ENCODE assay signal across 9 mouse cellular contexts in genomic region chr2:135329782-135330545, GRCm38 (mm10).
DNase-seq lines count a peak whose midpoint lies in the region; ATAC-seq and TF ChIP-seq lines count a peak whose summit lies in the region.
"Had no signal": no experiment of that assay in that cellular context is flagged by ENCODE, and none has a peak within 500 bp of the region (broad histone marks: within the 10 kb centered on the region; RNA-seq: fewer than 3 reads in every experiment).

No protein-coding gene starts in this region.

- H3K36me3 ChIP-seq in forebrain, embryonic 16.5 days (ENCODE audit: control insufficient read depth, insufficient read depth) = no peaks in the 10 kb centered on the region
- no peaks in the 10 kb centered on the region for H3K36me3 ChIP-seq in stomach, embryonic 14.5 days (ENCODE audit: control insufficient read depth, insufficient read depth, low read length)

- peak; percentile 26 for DNase-seq in urinary bladder, postnatal 14 days (ENCODE audit: low spot score)
- no peak for DNase-seq in urinary bladder, adult 2 months (ENCODE audit: low spot score)
- DNase-seq in cerebellum, adult 2 months = peak; percentile 40 to 59
- peak; percentile 69 for DNase-seq in hindlimb bud, embryonic 11.5 days (ENCODE audit: extremely low spot score, low read depth, low spot score)
- peak; percentile 53 for DNase-seq in left cerebral cortex, adult 11 months (ENCODE audit: low spot score)

- H3K27ac ChIP-seq in cerebellum, adult 2 months (ENCODE audit: insufficient read depth, low read length) = no peak overlapping the region
- no peak overlapping the region for H3K27ac ChIP-seq in forebrain, embryonic 16.5 days (ENCODE audit: low read length)
- no peak overlapping the region for H3K27ac ChIP-seq in stomach, embryonic 14.5 days (ENCODE audit: low read length)

- H3K4me1 ChIP-seq in cerebellum, adult 2 months (ENCODE audit: control insufficient read depth, insufficient read depth, low read length) = no peaks in the 10 kb centered on the region
- no peaks in the 10 kb centered on the region for H3K4me1 ChIP-seq in forebrain, embryonic 16.5 days (replicated peaks; ENCODE audit: control insufficient read depth, insufficient read depth, low read length)
- no peaks in the 10 kb centered on the region for H3K4me1 ChIP-seq in stomach, embryonic 14.5 days (ENCODE audit: control insufficient read depth, insufficient read depth, low read length)

- TF ChIP-seq POLR2A in cerebellum, adult 2 months (IDR thresholded peaks at IDR 0.05; ENCODE audit: borderline replicate concordance, insufficient read depth, low read length) = no peak

- peak; percentile 82 for ATAC-seq in forebrain, embryonic 16.5 days
- ATAC-seq in megakaryocyte-erythroid progenitor cell, adult 5-6 weeks (replicated peaks; ENCODE audit: low FRiP score, low TSS enrichment, poor library complexity, severe bottlenecking) = peak; percentile 89
- peak; percentile 81; the same call in 1 of the 2 replicates for ATAC-seq in stomach, embryonic 14.5 days (ENCODE audit: insufficient number of reproducible peaks, insufficient read depth, low FRiP score, low read depth)

- peak overlapping the region; percentile 49 for H3K4me2 ChIP-seq in forebrain, embryonic 16.5 days (ENCODE audit: low read length)
- H3K4me2 ChIP-seq in stomach, embryonic 14.5 days (replicated peaks; ENCODE audit: low read depth, low read length) = peak overlapping the region; percentile 32; the same call in 1 of the 2 replicates

- no peak overlapping the region for H3K9ac ChIP-seq in forebrain, embryonic 16.5 days (replicated peaks; ENCODE audit: low read depth, low read length)
- no peak overlapping the region for H3K9ac ChIP-seq in stomach, embryonic 14.5 days (replicated peaks; ENCODE audit: low read depth, low read length)

- no peak overlapping the region for H3K4me3 ChIP-seq in cerebellum, adult 2 months (replicated peaks; ENCODE audit: insufficient read depth, low read depth, low read length)
- peak overlapping the region; percentile 27 for H3K4me3 ChIP-seq in forebrain, embryonic 16.5 days (replicated peaks; ENCODE audit: low read length)
- no peak overlapping the region for H3K4me3 ChIP-seq in stomach, embryonic 14.5 days (ENCODE audit: low read depth, low read length)
- H3K4me3 ChIP-seq: erythroblast, embryonic 14.5 days had no signal

- no peaks in the 10 kb centered on the region for H3K27me3 ChIP-seq in cerebellum, adult 2 months (ENCODE audit: control insufficient read depth, insufficient read depth, low read length)
- no peaks in the 10 kb centered on the region for H3K27me3 ChIP-seq in forebrain, embryonic 16.5 days (replicated peaks; ENCODE audit: control insufficient read depth, insufficient read depth, low read length)
- no peaks in the 10 kb centered on the region for H3K27me3 ChIP-seq in stomach, embryonic 14.5 days (ENCODE audit: control insufficient read depth, insufficient read depth, low read length)

- peak; percentile 68; the same call in 1 of the 2 replicates for TF ChIP-seq CTCF in cerebellum, adult 2 months (IDR thresholded peaks at IDR 0.05; ENCODE audit: borderline replicate concordance, insufficient read depth, low read depth, low read length)

- H3K9me3 ChIP-seq in forebrain, embryonic 16.5 days (ENCODE audit: control insufficient read depth, low read length) = no peaks in the 10 kb centered on the region
- H3K9me3 ChIP-seq in stomach, embryonic 14.5 days (ENCODE audit: control insufficient read depth, low read depth, low read length) = no peaks in the 10 kb centered on the region

- 9% methylated on average over 14 of the region's 14 CpGs for whole genome bisulfite sequencing in cerebellum, adult 2 months
- WGBS in forebrain, embryonic 16.5 days = 12% methylated on average over 14 of the region's 14 CpGs
- WGBS in stomach, embryonic 14.5 days = 8% methylated on average over 14 of the region's 14 CpGs
